Mouse (Mus musculus): ENCODE data around the gene Grk3.

Gene Grk3

DNA sequence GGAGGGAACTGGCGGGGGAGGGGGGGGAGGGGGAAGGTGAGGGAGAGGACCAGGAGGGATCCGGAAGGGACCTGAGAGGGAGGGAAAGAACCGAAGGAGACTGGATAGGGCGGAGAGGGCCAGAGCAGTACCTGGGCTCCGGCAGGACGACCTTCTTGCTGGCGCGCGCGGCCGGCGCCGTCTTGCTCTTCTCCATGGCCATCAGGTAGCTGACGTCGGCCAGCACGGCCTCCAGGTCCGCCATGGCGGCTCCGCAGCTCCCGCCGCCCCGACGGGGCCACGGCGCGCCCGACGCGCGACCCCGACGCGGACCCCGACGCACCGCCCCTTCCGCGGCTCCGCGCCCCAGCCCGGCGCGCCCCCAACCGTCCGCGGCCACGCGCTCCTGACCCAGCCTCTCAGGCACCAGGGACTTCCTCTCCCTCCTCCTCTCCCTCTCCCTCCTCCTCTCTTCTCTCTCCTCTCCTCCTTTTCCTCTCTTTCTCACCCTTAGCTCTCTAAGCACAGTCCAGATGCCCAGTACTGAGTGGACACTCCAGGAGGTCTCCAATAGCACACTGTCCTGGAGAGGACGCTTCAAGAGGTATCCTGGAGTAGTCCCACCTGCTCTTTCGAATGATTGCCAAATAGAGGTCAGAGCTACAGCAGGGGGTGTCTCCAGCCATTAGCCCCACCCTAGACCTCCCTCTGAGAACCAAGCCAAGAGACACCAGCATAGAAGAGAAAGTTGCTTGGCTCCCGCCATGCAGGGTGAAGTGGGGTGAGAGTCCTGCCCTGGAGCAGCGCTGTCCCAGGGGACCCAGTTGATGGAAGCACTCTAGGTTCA lies at the start of gene Grk3:
Grk3 (minus strand) TSS at position 556 of the 826 bp plus-strand sequence.
- peak; percentile 70 for DNase-seq

DNA sequence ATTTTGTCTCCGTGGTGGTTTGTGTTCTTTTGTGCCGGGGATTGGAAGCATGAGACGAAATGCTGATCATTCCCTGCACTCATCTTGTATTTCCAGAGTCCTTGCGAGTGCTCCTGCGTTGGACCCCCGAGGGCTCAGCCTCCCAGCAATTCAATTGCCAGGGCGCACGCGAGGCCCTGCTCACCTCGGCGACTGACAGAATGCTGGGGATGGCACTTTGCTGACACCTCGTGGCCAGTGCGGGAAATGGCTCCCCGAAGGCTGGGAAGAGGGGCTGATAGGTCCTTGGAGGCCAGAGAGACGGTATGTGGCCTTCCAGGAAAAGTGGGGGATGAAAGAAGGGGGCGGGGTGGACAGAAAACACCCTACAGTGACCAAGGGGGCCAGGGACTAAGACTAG lies 38.7 kb upstream of the Grk3 start:
- peak; percentile 88 for DNase-seq

DNA sequence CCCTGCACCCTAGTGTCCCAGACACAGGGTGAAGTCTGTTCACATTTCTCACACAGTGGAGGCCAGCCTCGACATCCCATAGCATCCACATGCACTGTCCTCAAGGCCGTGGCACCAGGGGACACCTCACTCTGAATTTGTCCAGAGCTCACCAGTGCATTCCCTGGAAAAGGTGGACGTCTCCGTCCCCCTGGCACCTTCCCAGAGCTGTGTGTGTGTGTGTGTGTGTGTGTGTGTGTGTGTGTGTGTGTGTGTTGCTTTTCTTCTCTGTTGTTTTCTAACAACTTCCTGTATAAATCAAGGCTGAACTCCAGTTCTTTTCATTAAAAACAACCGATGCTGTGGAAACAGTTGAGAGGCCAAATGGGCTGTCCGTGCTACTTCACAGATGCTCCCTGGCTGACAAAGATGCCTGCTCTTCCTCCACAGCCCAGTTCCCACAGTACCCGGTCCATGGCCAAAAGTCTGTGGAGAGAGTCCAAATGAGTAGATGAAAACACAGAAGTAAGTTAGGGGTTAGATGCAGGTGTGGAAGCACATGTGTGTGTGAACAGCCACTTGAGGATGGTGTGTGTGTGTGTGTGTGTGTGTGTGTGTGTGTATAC lies 35.1 kb upstream of the Grk3 start:
- DNase-seq, result no peak

GRCm38 (mm10) chr5:113049876-113050275 lies 34.3 kb upstream of the Grk3 start:
- no peak for DNase-seq

GRCm38 (mm10) chr5:113045511-113046273 lies 30.1 kb upstream of the Grk3 start:
- DNase-seq, result peak; percentile 30

- peak; percentile 58 for DNase-seq
Measured at GRCm38 (mm10) chr5:113043531-113043930, 27.9 kb upstream of the Grk3 start.

GRCm38 (mm10) chr5:113041567-113042071 lies 26.0 kb upstream of the Grk3 start:
- DNase-seq, result peak; percentile 67

- peak; percentile 56 for DNase-seq
Measured at GRCm38 (mm10) chr5:113040776-113041175, 25.2 kb upstream of the Grk3 start.

- DNase-seq, result no peak
Measured at GRCm38 (mm10) chr5:113038601-113039000, 23.0 kb upstream of the Grk3 start.

- DNase-seq, result no peak
Measured at GRCm38 (mm10) chr5:113035094-113036047, 19.8 kb upstream of the Grk3 start.

DNA sequence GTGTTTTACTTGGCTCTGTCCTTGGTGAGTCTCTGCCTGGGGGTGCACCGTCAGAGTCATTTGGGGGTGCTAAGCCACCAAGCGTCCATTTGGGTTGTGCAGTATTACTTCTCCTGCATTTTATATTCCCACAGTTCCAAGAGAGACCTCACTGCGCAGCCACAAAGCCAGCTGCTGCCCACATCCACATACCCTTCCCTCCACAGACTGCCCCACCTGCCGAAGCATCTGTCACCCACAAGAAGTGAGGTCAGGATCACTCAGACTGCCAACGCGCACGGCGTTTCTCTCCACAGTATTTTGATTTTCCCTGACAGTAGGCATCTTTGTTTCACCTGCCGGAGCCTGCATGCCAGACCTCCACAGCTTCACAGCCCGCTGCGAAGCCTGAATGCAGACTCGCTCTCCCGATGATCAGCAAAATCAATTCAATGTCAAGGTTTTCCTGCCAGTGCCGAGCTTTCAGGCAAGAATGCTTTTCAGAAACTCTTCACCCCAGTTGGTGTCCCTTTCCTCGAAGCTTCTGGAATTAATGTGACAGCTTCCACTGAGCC lies 15.7 kb upstream of the Grk3 start:
- DNase-seq, result no peak

DNA sequence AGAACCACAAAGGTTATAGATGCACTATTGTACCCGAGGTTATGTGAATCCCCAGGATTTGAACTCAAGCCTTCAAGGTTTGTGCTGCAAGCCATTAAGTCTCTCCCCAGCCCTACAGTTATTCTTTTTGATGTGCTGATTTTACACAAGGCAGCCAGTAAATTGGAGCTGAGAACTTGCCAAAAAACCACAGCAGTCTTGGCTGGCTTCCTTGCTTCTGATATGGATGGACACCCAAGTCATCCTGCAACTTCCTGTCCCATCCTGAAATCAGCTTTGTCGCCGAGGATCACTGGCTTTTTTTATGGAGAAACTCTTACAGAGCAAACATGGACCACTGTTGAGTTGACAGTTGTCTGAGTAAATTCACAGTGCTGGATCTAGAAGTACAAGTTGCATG lies 14.5 kb upstream of the Grk3 start:
- no peak for DNase-seq

DNA sequence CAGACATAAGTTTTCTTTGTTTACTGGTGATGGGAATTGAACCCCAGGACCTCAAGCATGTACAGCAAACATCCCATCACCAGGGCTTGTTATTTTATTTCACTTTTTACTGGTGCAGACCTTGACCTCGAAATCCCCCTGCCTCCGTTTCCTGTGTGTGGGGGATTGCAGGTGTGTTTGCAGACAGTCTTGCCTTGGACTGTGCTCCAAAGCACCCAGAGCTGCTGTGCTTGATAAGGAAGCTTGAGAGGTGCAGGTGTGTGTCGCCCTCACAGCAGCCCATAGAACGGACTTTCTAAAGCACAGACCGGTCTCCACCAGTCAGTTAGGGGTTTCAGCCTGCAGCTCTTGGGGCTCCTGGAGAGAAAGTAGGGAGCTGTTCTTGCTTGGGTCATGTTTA lies 11.1 kb upstream of the Grk3 start:
- no peak for DNase-seq

DNA sequence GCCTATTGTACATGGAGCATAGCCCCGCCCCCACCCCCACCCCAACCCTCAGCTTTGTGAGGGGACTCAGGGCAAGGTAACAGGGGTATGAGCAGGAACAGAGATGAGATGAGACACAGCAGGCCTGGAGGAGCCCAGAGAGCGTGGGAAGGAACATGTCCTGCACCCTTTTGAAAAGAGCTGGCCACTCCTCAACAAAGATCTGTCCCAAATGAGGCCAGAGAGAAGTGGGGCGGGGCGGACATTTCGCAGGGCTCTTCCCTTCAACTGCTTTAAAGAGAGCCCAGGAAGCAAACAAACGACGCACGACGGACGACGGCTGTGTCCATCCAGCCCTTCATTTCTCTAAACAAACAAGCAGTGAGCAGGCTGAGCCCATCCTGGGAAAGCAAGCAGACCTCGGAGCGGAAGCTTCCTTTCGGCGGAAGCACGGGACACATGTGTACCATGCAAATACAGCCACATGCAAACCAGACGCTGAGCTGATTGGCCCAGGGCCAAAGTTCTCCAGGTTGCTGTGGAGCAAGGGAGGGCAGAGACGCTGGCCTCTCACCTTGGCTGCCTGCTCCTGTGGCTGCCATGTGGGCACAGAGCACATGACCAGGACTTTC lies 8.7 kb upstream of the Grk3 start:
- no peak for DNase-seq

GRCm38 (mm10) chr5:113018190-113018589 lies 2.6 kb upstream of the Grk3 start:
- DNase-seq, result peak; percentile 42

DNA sequence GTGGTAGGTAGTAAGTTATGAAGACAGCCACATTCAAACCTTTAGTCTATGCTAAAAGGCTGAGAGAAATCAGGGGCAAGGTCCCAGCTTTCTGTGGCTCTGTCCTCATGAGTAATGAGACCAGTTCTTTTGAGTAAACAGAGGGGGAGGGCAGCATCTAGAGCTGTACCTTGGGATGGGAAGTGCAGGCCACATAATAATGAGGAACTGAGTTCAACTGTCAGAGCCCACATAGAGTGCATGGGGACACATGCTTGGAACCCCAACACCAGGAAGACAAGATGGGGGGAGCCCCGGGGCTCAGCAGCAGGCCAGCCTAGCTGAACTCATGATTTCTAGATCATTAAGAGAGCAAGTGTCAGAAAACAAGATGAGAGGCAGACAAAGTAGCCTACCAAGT lies 1.4 kb upstream of the Grk3 start:
- DNase-seq, result no peak

GRCm38 (mm10) chr5:113014808-113015235 lies 769 bp downstream of the Grk3 start:
- DNase-seq, result peak; percentile 59

- DNase-seq, result no peak
Measured at GRCm38 (mm10) chr5:113014111-113014807, 1.3 kb downstream of the Grk3 start.

DNA sequence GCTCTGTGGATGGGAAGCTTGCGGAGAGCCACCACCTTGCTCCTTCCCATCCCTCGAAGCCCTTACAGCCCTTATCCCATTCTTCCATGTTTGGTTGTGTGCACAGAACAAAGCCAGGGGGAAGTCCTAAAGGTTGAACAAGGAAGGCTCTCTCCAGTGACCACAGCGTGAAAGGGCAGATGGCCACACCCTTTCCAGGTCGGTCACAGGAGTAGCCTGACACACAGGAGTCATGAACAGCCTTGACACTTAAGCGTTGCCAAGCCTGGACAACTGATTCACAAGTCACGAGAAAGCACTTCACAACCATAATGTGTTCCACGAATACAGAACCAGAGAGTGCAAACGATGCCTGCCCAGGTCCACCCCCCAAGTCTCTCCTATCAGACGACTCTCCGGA lies 3.7 kb downstream of the Grk3 start:
- DNase-seq, result no peak

DNA sequence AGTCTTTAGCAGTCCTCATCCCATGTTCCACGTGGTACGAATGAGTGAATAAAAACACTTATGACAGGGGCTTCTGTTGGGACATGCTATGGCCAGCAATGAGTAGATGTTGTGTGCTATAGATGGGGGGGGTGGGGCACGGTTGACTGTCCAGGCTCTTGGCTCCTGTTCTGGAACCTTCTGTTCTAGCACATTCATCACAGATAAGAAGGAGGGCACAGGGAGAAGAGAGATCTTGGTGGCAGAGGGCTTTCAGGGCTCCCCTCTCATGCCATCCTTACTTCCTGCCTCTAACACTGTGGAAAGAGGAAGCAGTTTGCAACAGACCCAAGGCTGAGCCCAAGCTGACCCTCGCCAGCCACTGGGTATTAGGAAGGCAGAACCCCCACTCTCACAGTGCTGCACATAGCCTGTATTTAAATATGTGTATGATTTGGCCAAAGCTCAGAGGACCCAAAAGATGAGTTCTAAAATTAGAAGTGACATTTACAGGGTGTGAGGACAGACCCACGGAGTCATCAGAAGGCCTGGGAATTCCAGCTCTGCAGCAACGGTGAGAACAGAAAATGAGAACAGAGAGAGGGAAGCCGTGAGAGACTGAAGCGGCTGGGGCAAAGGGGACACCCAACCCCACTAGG lies 6.3 kb downstream of the Grk3 start:
- DNase-seq, result no peak

Data from right cerebral cortex, postnatal 4 days (tissue).